Mouse (Mus musculus) heart, embryonic 13.5 days (tissue): ENCODE data around the gene Sys1. TPM values are rescaled to one million over a fixed set of nuclear protein-coding genes. Genes with fewer than 3 reads are reported as not detected.

Source experiments
- ATAC-seq: fragments of 200-750 bp; cut with Nextera tagmentation; 2 replicates; pipeline ENCODE4 v1.8.0; 2017; ENCODE audit warnings: moderate TSS enrichment; ENCODE audit not compliant: insufficient number of reproducible peaks, low FRiP score, low TSS enrichment; ENCODE audit errors: extremely low read depth
- H3K27ac ChIP-seq: fragments of 300-500 bp; sonication (generic); replicated peaks from 2 replicates; pipeline ENCODE4 v1.5.1; 2015; ENCODE audit warnings: moderate library complexity, mild to moderate bottlenecking, inconsistent platforms
- H3K27me3 ChIP-seq: fragments of 300-500 bp; sonication (generic); replicated peaks from 2 replicates; pipeline ENCODE4 v1.6.1; 2015; ENCODE audit warnings: mild to moderate bottlenecking, inconsistent platforms
- H3K36me3 ChIP-seq: fragments of 300-500 bp; sonication (generic); 2 replicates; pipeline ENCODE4 v1.6.1; 2015; ENCODE audit warnings: mild to moderate bottlenecking, inconsistent platforms
- H3K4me1 ChIP-seq: fragments of 300-500 bp; sonication (generic); 2 replicates; pipeline ENCODE4 v1.6.1; 2015; ENCODE audit warnings: inconsistent platforms
- H3K4me2 ChIP-seq: fragments of 300-500 bp; sonication (generic); 2 replicates; pipeline ENCODE4 v1.6.1; 2015; ENCODE audit warnings: inconsistent platforms, mild to moderate bottlenecking, moderate library complexity
- H3K4me3 ChIP-seq: fragments of 300-500 bp; sonication (generic); 2 replicates; pipeline ENCODE4 v1.5.1; 2015; ENCODE audit warnings: moderate library complexity, mild to moderate bottlenecking, inconsistent platforms
- H3K9ac ChIP-seq: fragments of 300-500 bp; sonication (generic); 2 replicates; pipeline ENCODE4 v1.6.1; 2015; ENCODE audit warnings: inconsistent platforms, mild to moderate bottlenecking, moderate library complexity
- H3K9me3 ChIP-seq: fragments of 300-500 bp; sonication (generic); 2 replicates; pipeline ENCODE4 v1.6.1; 2016; ENCODE audit warnings: inconsistent platforms
- WGBS: fragments of 180-500 bp; shearing (Covaris S2); methylation state at CpG from one replicate; pipeline ENCODE4 v1.1.7; 2015; ENCODE audit warnings: mixed read lengths; 5-methylcytosine and 5-hydroxymethylcytosine counted together
- polyA plus RNA-seq: library from polyadenylated mRNA; unstranded; fragments of >200 nt; fragmentation: Nextera tagmentation; extraction: Ambion mirVana; gene quantifications from 2 replicates; pipeline ENCODE4 v1.2.1, GENCODE M21; 2015

The Sys1 gene
- polyA plus RNA-seq, 1 experiment from 2014 or later, result 37.2 TPM

- Histone ChIP-seq H3K27ac (peak overlapping the region; percentile 74), H3K4me1 (peaks cover 16% of the 10 kb centered on the region), H3K9ac (0 out of 2 replicates have a peak overlapping the region, but pooled peaks have one; percentile 37), H3K4me3 (no peak overlapping the region), H3K36me3 (no peaks in the 10 kb centered on the region), H3K27me3 (peaks cover 24% of the 10 kb centered on the region), H3K4me2 (no peak overlapping the region), H3K9me3 (peaks cover 9% of the 10 kb centered on the region; the same call in 1 of the 2 replicates)
- no peak for ATAC-seq
- 32% methylated on average over 11 of the region's 11 CpGs for WGBS
These were observed 61.8 kb downstream of the Sys1 start for GRCm38 (mm10) chr2:164518266-164519170.

- ATAC-seq, result no peak
- no peak overlapping the region for H3K9ac ChIP-seq
- 71% methylated on average over 6 of the region's 6 CpGs for whole genome bisulfite sequencing
- no peak overlapping the region for H3K4me2 ChIP-seq
- H3K27ac ChIP-seq, result 0 out of 2 replicates have a peak overlapping the region, but pooled peaks have one; percentile 74
- no peaks in the 10 kb centered on the region for H3K36me3 ChIP-seq
- H3K4me1 ChIP-seq, result peaks cover 16% of the 10 kb centered on the region
- H3K4me3 ChIP-seq, result no peak overlapping the region
- peaks cover 24% of the 10 kb centered on the region for H3K27me3 ChIP-seq
- peaks cover 9% of the 10 kb centered on the region; the same call in 1 of the 2 replicates for H3K9me3 ChIP-seq
These were observed 62.4 kb downstream of the Sys1 start for GRCm38 (mm10) chr2:164519171-164519526.

- no peak overlapping the region for H3K4me2 ChIP-seq
- peaks cover 16% of the 10 kb centered on the region for H3K4me1 ChIP-seq
- no peak overlapping the region for H3K4me3 ChIP-seq
- no peaks in the 10 kb centered on the region for H3K36me3 ChIP-seq
- no peak for ATAC-seq
- H3K27ac ChIP-seq, result no peak overlapping the region
- no peak overlapping the region for H3K9ac ChIP-seq
- 7% methylated on average over 3 of the region's 3 CpGs for WGBS
- H3K9me3 ChIP-seq, result peaks cover 10% of the 10 kb centered on the region
- peaks cover 24% of the 10 kb centered on the region for H3K27me3 ChIP-seq
These were observed 64.0 kb downstream of the Sys1 start for GRCm38 (mm10) chr2:164520782-164521181.

- H3K4me3 ChIP-seq, result no peak overlapping the region
- peaks cover 16% of the 10 kb centered on the region for H3K4me1 ChIP-seq
- no peak overlapping the region for H3K27ac ChIP-seq
- no peak overlapping the region for H3K4me2 ChIP-seq
- ATAC-seq, result no peak
- peaks cover 18% of the 10 kb centered on the region for H3K9me3 ChIP-seq
- no peaks in the 10 kb centered on the region for H3K36me3 ChIP-seq
- WGBS, result 16% methylated on average over 11 of the region's 11 CpGs
- no peak overlapping the region for H3K9ac ChIP-seq
- peaks cover 24% of the 10 kb centered on the region for H3K27me3 ChIP-seq
These were observed 65.1 kb downstream of the Sys1 start for GRCm38 (mm10) chr2:164521841-164522240.

GRCm38 (mm10) chr2:164522280-164522679, 65.5 kb downstream of the Sys1 start:
- Histone ChIP-seq H3K36me3 (no peaks in the 10 kb centered on the region), H3K4me1 (peaks cover 16% of the 10 kb centered on the region), H3K4me2 (no peak overlapping the region), H3K4me3 (no peak overlapping the region), H3K27me3 (peaks cover 24% of the 10 kb centered on the region), H3K27ac (no peak overlapping the region), H3K9ac (no peak overlapping the region), H3K9me3 (peaks cover 18% of the 10 kb centered on the region)
- 19% methylated on average over 8 of the region's 8 CpGs for WGBS
- no peak for ATAC-seq

GRCm38 (mm10) chr2:164523301-164523773, 66.6 kb downstream of the Sys1 start:
- WGBS, result 70% methylated on average over 10 of the region's 10 CpGs
- no peak overlapping the region for H3K9ac ChIP-seq
- H3K4me3 ChIP-seq, result no peak overlapping the region
- no peak for ATAC-seq
- H3K4me1 ChIP-seq, result peaks cover 9% of the 10 kb centered on the region
- peaks cover 18% of the 10 kb centered on the region for H3K9me3 ChIP-seq
- peaks cover 24% of the 10 kb centered on the region for H3K27me3 ChIP-seq
- no peaks in the 10 kb centered on the region for H3K36me3 ChIP-seq
- H3K27ac ChIP-seq, result no peak overlapping the region
- no peak overlapping the region for H3K4me2 ChIP-seq

- no peak overlapping the region for H3K9ac ChIP-seq
- no peaks in the 10 kb centered on the region for H3K36me3 ChIP-seq
- ATAC-seq, result no peak
- no peak overlapping the region for H3K4me3 ChIP-seq
- no peaks in the 10 kb centered on the region for H3K4me1 ChIP-seq
- WGBS, result 58% methylated on average over 5 of the region's 5 CpGs
- H3K9me3 ChIP-seq, result peaks cover 9% of the 10 kb centered on the region
- H3K27me3 ChIP-seq, result 0 out of 2 replicates have a peak, but pooled peaks cover 4% of the 10 kb centered on the region
- no peak overlapping the region for H3K27ac ChIP-seq
- no peak overlapping the region for H3K4me2 ChIP-seq
These were observed 71.8 kb downstream of the Sys1 start for GRCm38 (mm10) chr2:164528557-164528956.

Other genes with a start within 250 kb of the Sys1 start
- gene Wfdc15b, start 235.3 kb upstream of the Sys1 start, polyA plus RNA-seq, result 0.33 TPM in 1 of 2 replicates, not detected in the other
- gene Svs2, start 218.5 kb upstream of the Sys1 start, polyA plus RNA-seq, result not detected in 2 replicates
- gene Svs3b, start 200.3 kb upstream of the Sys1 start, polyA plus RNA-seq, result not detected in 2 replicates
- gene Svs4, start 178.5 kb upstream of the Sys1 start, polyA plus RNA-seq, result not detected in 2 replicates
- not detected in 2 replicates for gene Svs3a, start 167.7 kb upstream of the Sys1 start, polyA plus RNA-seq
- not detected in 2 replicates for gene Svs6, start 140.2 kb upstream of the Sys1 start, polyA plus RNA-seq
- gene Svs5, start 124.2 kb upstream of the Sys1 start, polyA plus RNA-seq, result not detected in 2 replicates
- 0.90 and 1.8 TPM in 2 replicates for gene Slpi, start 67.9 kb upstream of the Sys1 start, polyA plus RNA-seq
- 0.21 and 0.23 TPM in 2 replicates for gene Rbpjl, start 53.8 kb upstream of the Sys1 start, polyA plus RNA-seq
- gene Matn4, start 51.8 kb upstream of the Sys1 start, polyA plus RNA-seq, result 5.2 and 7.7 TPM in 2 replicates
- 36.6 and 46.5 TPM in 2 replicates for gene Sdc4, start 13.1 kb upstream of the Sys1 start, polyA plus RNA-seq
- gene Gm20458, start 4.0 kb downstream of the Sys1 start, polyA plus RNA-seq, result 8.7 and 11.7 TPM in 2 replicates
- not detected in 2 replicates for gene Trp53tg5, start 16.8 kb downstream of the Sys1 start, polyA plus RNA-seq
- 8.9 and 17.9 TPM in 2 replicates for gene Dbndd2, start 29.1 kb downstream of the Sys1 start, polyA plus RNA-seq
- 53.0 and 54.5 TPM in 2 replicates for gene Pigt, start 40.6 kb downstream of the Sys1 start, polyA plus RNA-seq
- 11.1 and 12.7 TPM in 2 replicates for gene Wfdc2, start 105.4 kb downstream of the Sys1 start, polyA plus RNA-seq
- not detected in 2 replicates for gene Spint3, start 116.5 kb downstream of the Sys1 start, polyA plus RNA-seq
- gene Wfdc6a, start 128.5 kb downstream of the Sys1 start, polyA plus RNA-seq, result 0.44 TPM in 1 of 2 replicates, not detected in the other
- not detected in 2 replicates for gene Eppin, start 136.6 kb downstream of the Sys1 start, polyA plus RNA-seq
- not detected in 2 replicates for gene Wfdc6b, start 156.6 kb downstream of the Sys1 start, polyA plus RNA-seq
- not detected in 2 replicates for gene Wfdc8, start 156.7 kb downstream of the Sys1 start, polyA plus RNA-seq
- gene Wfdc16, start 181.8 kb downstream of the Sys1 start, polyA plus RNA-seq, result not detected in 2 replicates
- gene Wfdc10, start 199.1 kb downstream of the Sys1 start, polyA plus RNA-seq, result not detected in 2 replicates
- gene Wfdc9, start 199.6 kb downstream of the Sys1 start, polyA plus RNA-seq, result not detected in 2 replicates
- not detected in 2 replicates for gene Wfdc11, start 217.1 kb downstream of the Sys1 start, polyA plus RNA-seq
- gene Wfdc13, start 228.1 kb downstream of the Sys1 start, polyA plus RNA-seq, result not detected in 2 replicates
- not detected in 2 replicates for gene Spint4, start 241.5 kb downstream of the Sys1 start, polyA plus RNA-seq